Mouse (Mus musculus): ENCODE measurements around the gene Ankrd23. TPM values are rescaled to one million over a fixed set of nuclear protein-coding genes. Genes with fewer than 3 reads are reported as not detected.

The Ankrd23 gene
- total RNA-seq, 2 experiments from 2014 or later, result 6.1 to 7.5 TPM

Small RNAs within 50 kb of the gene (microRNA-seq; reads per million reads assigned to microRNA genes)
- gene Gm47280, result 0 reads per million in 2 experiments

Other genes with a start within 250 kb of the Ankrd23 start
- gene Arid5a, start 229.2 kb downstream of the Ankrd23 start, total RNA-seq (2021), result 10 to 100 TPM; 17.2 to 19.9 TPM
- 10 to 100 TPM; 57.6 to 60.4 TPM for gene Kansl3, start 167.7 kb downstream of the Ankrd23 start, total RNA-seq (2021)
- not detected for gene Fer1l5, start 164.6 kb downstream of the Ankrd23 start, total RNA-seq (2021)
- 10 to 100 TPM; 51.3 to 57.7 TPM for gene Lman2l, start 91.6 kb downstream of the Ankrd23 start, total RNA-seq (2021)
- 10 to 100 TPM; 16.8 to 18.2 TPM for gene Cnnm4, start 65.3 kb downstream of the Ankrd23 start, total RNA-seq (2021)
- gene Cnnm3, start 25.0 kb downstream of the Ankrd23 start, total RNA-seq (2021), result 10 to 100 TPM; 36.1 to 39.5 TPM
- not detected for gene Gm42417, start 2.5 kb upstream of the Ankrd23 start, total RNA-seq (2021)
- 10 to 100 TPM; 12.2 to 14.2 TPM for gene Ankrd39, start 10.6 kb upstream of the Ankrd23 start, total RNA-seq (2021)
- gene Sema4c, start 21.5 kb upstream of the Ankrd23 start, total RNA-seq (2021), result 10 to 100 TPM; 17.6 to 20.8 TPM
- gene Fam178b, start 146.3 kb upstream of the Ankrd23 start, total RNA-seq (2021), result under 1 TPM; 0.41 to 0.52 TPM
- 100 to 1,000 TPM; 770 to 824 TPM for gene Cox5b, start 154.6 kb upstream of the Ankrd23 start, total RNA-seq (2021)
- under 1 TPM; 0.36 to 0.60 TPM for gene 4933424G06Rik, start 173.3 kb upstream of the Ankrd23 start, total RNA-seq (2021)
- gene Actr1b, start 177.5 kb upstream of the Ankrd23 start, total RNA-seq (2021), result 100 to 1,000 TPM; 215 to 223 TPM
- 1 to 10 TPM; 4.7 TPM for gene Zap70, start 224.9 kb upstream of the Ankrd23 start, total RNA-seq (2021)

All from layer of hippocampus, postnatal 14 days (tissue).